Mouse (Mus musculus) cerebellum, postnatal 25 days (tissue): ENCODE measurements around the gene Rplp2.
"Not testable (repeated sequence)": the region's sequence is repeated elsewhere in the genome, so short reads cannot be mapped to it uniquely, and the experiment has no call there.

Experiments
- DNase-seq, 2 experiments: peaks; one replicate each; pipeline ENCODE4 v3.0.0; 2021; ENCODE audit warnings: mixed read lengths in 2 of 2

Gene Rplp2

DNA sequence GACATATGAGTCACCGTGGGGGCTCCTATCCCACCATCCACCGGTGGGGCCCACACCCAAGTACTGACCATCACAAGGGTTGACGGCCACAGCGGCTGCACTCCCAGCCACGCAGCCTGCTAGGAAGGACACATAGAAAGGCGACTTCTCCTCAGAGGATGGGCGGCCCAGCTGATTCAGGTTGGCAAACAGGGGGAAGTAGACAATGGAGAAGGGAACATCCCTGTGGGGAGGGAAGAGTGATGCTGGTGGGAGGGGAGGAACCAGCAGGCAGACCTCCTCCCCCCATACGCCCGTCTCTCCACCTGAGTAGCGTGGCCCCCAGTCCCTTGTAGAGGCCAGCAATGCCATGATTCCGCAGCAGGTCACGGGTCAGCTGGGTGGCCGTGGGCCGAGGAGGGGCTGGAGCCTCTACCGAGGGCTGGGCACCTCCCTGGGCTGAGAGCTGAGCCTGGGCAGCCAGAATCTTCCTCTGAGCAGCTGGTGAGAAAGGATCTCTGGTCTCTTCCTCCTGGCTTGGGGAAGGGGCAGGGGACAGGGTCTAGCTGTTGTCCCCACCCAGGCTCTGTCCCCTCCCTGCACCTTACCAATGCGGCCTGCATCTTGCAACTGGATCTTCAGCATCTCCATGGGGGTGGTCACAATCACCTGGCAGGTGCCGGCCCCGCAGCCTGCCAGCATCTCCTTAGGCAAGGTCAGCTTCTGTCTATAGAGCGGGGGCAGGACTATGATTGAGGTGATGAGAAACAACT lies 15.6 kb upstream of the Rplp2 start:
- peak in 1 of 2 experiments; percentile 47 for DNase-seq

DNA sequence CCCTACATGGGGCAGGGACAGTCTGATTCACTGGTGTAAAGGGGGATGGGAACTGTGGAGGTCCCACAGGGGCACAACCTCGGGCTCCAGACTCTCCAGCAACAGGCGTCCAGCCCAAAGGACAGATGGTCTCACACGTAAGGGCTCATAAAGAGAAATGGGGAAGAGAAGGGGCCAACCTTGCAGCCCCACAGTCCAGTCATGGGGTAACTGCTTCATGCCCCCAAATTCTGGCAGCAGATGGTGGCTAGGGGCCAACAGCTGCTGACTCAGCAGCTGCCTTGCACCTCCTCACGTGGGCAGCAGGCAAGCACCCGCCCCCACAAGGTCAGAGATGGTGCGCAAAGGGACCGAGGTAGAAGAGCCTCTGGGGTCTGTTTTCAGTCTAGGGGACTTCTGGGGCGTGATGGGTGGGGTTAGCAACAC lies 15.0 kb upstream of the Rplp2 start:
- DNase-seq: peak; percentile 70 to 78

DNA sequence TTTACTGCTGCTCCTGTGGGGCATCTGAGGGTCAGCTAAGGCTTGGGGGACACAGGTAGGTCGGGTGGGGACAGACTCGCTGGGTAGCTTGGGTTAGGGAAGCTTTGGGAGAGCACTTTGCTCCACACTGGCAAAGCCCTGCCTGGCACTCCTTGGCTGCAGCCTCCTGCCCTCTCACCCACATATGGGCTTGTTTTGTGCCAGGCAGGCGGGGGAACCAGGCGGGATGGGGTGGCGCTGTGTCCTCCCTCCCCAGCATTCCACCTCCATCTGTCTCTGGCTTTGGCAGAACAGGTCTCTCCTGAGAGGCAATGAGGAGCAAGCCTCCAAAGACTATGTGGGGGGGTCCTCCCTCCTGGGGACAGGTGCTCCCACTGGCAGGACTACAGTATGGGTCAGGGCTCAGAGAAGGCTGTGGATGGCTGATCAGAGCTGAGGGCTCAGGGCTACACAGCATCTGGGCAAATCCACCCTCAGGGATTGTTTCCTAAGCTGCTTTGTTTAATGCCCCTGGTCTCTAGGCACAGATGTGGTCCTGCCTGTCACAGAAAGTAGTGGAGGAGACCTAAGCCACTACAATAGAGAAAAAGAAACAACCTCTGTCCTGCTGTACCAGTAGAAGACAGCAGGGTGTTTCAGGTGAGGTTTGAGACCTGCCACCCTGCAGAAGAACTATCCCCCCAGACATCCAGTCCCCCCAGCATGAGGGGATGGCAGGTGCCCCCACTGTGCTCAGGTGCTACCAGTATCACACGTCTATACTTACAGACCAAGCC lies 14.2 kb upstream of the Rplp2 start:
- peak; percentile 92 to 95 for DNase-seq

DNA sequence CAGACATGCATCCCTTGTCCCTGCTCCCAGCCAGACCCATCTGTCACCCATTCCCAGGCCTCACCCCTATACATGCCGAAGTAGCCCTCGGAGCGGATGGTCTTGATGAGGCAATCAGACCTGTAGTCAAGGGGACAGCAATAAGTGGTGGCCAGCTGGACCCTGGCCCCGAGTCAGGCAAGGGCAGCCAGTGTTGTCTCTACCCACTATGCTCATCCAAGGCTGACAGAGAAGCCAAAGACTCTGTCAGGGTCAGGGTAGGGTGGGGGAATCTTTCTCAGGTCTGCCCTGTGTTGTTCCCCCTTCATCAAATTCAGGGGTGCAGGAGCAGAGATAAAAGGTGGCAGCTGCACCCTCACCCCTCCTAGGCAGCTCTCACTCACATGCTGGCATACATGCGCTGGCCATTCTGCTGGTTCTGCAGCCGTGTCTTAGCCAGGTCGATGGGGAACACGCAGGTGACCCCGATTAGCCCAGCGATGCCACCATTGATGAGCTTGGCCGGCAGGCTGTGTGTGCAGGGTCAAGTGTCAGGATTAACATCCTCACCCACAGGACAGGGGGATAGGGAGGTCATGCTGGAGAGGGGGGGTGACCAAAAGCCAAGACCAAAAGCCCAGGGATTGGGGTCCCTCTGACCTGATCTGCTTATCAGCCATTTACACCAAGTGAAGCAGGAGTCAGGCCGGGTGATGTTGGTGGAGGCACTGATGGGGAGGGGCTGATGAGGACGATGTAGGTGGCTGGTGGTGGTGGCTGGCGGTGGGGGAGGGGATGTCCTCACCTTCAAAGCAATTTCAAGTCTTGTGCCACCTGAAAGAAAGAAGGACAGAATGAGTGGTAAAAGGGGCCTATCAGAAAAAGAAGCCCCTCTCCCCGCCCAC lies 13.4 kb upstream of the Rplp2 start:
- peak; percentile 66 to 68 for DNase-seq

DNA sequence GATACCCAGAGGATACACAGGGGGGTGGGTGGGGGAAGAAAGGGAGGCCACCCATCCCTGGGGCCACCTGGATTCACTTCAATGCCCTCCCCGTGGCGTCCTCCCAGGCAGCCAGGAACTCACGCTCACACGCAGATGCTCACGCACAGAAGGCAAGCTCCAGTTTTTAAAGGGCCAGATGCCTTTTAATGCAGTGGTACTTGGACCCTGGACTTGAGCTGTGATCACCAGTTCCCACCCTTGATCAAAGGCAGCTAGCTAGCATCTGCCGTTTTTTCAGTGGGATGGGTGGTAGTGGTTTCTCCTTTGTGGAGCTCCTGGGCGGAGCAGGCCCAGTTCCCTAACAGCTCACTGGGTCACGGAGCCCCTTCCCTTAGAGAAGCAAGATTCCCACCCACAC lies 12.7 kb upstream of the Rplp2 start:
- peak; percentile 86 to 89 for DNase-seq

DNA sequence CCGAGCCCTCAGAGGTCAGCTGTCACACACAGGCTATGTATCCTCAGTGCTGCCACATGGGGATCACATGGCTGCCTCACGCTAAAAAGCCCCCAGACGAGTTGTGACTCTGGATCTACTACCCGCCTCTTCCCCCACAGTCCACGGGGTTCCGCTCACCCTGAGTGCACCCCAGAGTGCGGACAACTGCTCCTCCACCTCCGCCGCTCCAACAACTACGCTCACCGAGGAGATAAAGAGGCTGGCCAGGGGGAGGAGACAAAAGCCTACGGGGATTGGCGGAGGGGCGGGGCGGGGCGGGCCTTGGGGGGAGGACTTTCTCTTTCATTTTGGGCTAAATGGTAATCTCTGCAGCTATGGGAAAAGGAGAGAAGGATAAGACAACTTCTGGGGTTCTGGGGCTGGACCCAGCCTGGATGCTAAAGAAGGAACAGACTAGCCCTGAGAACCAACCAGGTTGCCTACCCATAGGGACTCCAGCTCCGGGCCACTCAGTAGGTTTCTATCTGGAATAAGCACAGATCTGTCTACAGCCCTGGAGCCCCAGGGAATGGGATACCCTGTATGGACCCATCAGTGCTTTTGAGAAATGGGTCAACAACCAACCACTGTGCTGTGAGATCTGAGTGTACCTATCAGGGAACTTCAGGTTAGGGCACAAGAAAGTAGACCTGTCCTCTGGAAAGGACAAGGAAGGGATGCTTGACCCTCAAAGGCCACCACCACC lies 11.9 kb upstream of the Rplp2 start:
- DNase-seq: peak; percentile 82 to 87

DNA sequence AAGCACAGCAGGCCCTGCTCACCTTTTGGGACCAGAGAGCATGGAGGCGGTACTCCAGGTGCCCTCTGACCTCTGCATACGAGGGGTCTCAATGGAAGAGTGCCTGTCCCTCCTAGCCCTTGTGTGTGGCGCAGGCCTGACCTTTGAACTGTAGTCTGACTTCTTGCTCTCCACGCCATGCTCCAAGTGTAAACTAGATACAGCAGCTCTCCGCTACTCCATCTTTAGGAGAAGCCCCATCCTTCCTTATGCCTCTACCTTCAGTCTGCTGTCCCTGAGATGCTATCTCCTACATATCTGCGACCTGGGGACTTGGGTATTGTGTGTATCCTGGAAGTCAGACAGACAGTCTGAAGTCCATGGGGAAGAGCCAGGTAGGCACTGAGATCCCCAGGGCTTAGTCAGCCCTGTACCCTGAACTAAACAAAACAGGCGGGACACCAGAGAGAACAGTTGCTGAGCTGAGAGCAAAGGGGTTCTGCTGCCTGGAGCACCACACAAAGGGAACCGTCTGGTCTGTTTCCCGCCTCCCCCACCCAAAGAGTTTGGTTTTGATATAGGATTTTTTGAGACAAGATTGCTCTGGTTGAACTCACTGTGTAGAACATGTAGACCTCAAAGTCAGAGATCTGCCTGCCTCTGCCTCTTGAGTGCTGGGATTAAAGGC lies 11.2 kb upstream of the Rplp2 start:
- DNase-seq: peak; percentile 12 to 40

DNA sequence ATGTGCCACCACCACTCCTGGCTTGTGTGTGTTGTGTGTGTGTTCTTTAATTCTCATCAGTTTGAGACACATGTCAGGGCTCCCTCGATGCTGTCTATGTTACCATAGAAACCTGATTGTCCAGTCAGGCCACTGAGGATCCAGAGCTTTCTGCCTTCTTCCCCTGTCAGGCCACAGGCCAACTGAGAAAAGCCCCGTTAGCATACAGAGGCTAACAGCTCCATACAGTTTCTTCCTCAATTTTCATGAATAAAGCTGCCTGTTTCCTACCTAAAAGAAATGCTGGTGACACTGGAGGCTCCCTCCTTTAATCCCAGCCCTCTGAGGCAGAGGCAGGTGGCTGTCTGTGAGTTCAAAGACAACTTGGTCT lies 10.7 kb upstream of the Rplp2 start:
- peak in 1 of 2 experiments; percentile 13 for DNase-seq

DNA sequence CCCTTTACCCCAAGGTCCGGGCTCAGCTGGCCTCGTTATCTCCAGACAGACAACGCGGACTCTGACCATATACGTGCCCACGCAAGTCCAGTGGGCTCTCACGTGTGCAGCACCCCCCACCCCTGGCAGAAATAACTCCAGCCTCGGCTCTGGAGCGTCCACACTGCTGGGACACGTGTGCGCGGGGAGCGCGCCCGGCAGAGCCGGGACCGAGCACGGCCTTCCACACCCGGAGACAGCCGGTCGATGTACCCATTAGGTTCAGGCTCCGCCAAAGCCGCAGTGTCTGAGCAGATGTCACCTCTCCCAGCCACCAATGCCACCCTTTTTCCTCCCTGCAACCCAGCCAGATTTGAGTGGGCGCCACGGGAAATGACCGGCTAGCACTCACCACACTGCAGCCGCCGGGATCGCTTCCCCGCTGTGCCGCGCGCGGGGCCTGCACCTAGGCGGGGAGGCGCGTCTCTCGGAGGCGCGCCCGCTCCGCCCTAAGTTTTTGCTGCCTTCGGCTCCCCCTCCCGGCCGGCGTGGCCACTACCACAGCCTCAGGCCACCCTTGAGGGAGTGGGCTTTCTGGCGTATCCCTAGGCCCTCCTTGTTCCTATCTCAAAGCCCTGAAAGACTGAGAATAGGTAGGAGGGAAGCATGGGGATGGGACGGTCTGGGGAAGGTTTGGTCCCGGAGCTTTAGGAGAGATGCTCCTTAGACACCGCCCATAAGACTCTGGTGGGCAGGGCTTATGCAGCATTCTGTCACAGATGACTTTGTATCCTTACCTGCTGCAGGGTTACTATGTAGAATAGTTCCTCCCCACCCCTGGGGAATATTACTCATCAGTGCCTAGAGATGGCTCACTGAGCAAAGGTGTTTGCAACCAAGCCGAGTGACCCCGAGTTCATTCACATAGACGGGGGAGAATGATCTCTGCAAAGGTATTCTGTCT lies 9.7 kb upstream of the Rplp2 start, which contains the start of gene Slc25a22:
Slc25a22 (minus strand) TSS at position 715 of the 943 bp plus-strand sequence.
- peak; percentile 93 to 94 for DNase-seq

DNA sequence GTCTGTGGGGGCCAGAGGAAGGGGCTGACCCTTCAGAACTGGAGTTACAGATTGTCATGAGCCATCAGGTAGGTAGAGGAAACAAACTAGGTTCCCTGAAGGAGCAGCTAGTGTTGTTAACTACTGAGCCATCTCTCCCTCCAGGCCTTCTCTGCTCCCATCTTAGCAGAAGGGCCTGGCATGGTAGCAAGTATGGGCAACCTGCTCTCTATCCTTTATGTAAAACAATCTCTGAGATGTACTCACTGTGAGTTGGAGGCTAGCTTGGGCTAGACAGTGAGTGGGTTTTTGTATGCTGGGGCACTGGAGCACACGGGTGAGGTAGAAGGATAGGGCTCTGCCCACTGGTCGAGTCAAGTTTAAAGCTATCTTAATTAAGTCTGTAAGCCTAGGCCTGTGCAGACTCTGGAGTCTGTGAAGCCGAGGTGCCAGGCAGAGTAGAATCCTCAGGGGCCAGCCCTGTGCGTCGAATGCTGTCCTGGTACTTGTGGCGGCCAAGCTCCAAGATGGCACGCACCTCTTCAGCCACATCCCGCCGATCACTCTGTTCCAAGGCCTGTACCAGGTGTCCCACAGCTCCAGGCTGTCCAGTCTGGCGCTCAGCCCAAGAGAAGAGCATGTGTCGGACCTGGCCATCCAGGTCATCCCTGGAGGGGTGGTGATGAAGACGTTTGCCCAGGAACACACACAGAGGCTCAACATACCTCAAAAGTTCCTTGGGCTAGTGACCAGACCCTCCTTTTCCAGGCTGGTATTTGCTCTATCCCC lies 8.8 kb upstream of the Rplp2 start:
- peak; percentile 86 to 90 for DNase-seq

DNA sequence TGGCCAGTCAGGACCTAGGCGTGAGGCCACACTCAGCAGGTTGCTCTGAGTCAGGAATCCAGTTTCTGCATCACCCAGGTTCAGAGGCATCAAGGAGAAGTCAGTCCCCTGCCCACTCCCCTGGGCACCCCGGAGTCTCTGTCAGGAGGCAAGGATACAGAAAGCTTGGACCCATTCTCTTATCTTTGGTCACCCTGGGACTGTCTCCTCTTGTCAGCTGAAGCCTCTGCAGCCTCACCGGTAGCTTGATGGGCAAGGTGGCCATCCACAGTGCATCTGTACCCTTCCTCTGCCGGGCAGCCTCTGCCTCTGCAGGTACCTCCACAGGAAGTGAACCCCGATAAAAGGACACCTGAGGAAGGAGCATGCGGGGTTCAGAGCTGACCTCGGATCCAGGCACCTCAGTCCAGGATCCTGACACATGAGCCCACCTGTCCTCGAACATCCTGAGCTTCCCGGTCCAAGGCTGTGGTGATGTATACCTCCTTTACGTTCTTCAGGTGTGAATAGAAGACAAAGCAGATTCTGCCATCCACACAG lies 8.0 kb upstream of the Rplp2 start:
- peak in 1 of 2 experiments; percentile 41 for DNase-seq

DNA sequence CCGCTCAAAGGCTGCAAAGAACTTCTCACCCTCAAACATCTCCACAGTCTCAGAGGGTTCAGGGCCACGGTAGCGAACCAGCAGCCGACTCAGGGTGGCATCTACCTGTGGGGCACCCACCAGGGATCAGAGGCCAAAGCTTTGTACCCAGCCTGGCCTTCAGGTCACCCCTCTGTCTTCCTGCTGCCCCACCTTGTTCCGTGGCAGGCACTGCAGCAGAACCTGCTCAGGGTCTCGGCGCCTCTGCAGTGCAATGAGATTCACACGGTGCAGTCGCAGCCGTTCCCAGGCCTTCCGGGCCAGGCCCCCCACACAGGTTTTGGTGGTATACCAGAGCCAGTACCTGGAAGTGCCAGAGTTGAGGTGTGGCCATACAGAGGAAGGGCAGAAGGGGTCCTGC lies 7.4 kb upstream of the Rplp2 start:
- peak; percentile 11 to 32 for DNase-seq

DNA sequence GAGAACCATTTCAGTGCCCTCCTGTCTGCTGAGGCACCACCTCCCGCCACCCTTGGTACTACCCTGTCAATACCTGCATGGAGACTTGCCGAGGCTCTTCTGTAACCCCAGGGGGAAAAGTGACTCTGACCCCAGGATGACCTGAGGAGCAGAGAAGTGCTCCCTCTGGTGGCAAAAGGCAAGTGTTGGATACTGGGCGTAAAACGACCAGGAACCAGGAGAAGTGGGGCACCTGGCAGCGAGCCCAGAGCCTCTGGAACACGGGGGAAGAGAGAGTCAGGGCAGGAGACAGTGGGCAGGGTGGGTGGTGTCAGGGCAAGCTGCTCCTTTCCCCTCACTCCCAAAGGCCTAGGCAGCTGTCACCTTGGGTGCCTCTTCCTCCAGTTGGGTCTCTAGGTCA lies 6.6 kb upstream of the Rplp2 start:
- DNase-seq: peak; percentile 73 to 85

DNA sequence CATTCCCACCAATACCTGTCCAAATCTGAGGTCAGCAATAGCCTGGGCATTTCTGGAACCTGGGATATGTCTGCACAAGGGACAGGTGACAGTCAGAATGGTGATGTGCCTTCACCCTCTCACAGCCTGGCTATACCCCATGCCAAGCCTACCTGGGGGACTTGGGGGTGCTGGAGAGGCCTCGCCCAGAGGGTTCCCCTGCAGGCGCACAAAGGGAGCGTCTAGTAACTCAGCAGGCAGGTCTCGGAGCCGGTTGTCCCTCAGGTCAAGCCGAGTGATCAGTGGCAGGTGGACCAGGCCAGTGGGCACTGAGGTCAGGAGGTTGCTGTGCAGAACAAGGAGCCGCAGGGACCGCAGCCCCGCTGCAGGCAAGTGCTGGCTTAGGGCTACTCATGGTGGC lies 5.7 kb upstream of the Rplp2 start:
- DNase-seq: peak; percentile 7 to 23

DNA sequence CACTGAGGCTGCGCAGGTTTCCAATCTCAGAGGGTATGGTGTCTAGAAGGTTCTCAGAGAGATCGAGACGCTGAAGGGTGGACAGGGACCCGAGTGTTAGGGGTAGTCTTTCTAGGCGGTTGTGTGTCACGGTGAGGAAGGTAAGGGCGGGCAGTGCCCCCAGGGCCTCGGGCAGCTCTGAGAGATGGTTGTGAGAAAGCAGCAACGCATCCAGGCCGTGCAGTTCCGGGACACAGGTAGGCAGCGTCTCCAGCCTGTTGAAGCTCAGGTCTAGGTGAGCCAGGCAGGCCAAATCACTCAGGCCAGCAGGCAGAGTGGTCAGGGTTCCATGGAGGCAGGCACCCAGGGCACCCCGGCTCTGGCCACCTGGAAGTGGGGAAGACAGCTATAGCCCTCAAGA lies 5.0 kb upstream of the Rplp2 start:
- DNase-seq: no peak

DNA sequence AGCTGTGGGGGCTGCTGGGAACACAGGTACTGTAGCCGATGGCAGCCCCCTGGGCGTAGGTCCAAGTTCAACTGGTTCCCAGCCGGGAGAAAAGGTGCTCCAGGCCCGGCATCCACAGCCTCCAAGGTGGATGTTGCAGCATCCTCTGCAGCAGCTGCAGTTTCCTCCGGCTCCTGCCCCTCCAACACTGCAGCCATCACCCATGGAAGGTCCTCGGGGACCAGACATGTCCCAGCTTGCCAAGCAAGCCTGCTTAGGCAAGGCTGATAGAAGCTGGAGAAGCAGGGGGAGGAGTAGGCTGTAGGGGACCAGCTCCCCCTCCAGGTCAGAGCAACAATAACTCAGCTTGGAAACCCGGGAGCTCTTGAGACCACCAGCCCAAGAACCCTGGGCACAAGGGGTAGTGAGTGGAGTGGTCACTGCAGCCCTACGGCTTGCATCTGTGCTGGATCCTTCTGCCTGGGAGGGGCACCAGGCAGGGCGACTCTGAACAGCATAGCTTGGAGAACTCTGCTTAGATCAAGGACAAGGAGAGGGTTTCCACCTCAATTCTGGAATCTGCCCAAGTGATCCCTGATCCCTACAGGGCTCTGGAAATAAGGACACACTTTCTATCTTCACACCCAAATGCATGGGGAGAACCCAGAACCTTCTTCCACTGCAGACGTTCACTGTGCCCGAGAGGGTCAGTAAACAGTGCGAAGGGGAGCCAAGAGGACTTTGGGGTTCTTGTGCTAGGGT lies 3.9 kb upstream of the Rplp2 start:
- DNase-seq: peak in 1 of 2 experiments; percentile 33

DNA sequence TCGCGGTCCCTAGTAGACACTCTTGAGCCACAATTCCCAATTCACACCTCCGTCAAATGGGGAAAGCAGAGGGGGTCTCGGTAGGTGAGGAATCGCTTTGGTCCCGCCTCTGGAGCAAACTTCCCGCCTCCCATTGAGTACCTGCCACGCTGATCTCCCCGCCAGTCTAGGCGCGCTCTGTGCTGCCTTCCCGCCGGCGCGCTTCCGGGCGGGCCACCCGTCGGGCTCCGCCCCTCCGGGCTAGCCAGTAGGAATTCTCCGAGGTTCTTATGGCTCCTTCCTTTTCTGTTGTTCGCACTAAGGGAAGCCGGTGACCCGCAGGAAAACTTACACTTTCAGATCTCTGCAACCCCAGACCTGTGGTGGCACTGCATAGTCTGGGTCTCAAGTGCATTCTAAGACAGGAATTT lies 3.3 kb upstream of the Rplp2 start, which contains the start of gene Pidd1:
Pidd1 (minus strand) TSS at position 198 of the 410 bp plus-strand sequence.
- peak; percentile 28 to 55 for DNase-seq

DNA sequence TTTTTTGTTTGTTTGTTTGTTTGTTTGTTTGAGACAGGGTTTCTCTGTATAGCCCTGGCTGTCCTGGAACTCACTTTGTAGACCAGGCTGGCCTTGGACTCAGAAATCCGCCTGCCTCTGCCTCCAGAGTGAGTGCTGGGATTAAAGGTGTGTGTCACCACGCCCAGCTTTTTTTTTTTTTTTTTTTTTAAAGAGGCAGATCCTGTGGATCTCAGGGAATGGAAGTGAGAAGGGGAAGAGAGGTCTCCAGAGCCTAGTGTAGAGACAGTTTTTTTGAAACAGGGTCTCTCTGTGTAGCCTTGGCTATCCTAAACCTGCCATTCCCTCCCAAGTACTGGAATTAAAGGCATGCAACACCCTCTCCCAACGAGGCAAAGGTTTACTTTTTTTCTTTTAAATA lies 796 bp upstream of the Rplp2 start:
- not testable (repeated sequence) for DNase-seq

DNA sequence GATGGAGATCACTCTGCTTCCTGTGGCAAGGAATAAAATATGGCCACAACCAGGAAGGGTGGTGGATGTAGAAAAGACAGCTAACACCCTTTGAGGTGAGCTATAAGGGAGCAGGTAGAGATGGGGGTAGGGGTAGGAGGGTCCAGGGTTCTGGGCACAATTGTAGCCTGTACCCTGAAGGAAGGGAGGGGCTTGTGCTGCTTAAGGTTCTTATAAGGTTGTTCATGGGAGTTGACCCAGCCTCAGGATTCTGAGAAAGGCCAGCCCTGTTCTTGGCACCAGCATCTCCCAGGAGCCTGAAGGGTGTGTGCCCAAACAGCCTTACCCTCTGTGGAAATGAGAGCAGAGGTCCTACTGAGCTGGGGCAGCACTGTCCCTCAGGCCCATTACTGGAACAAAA lies 4.8 kb downstream of the Rplp2 start:
- no peak for DNase-seq
